Mouse (Mus musculus) heart, postnatal 0 days (tissue): ENCODE results near the gene Prkcb.

ENCODE experiments used
- CTCF ChIP-seq: IDR thresholded peaks from 2 replicates; pipeline ENCODE4 v1.5.1; 2016; ENCODE audit warnings: antibody characterized with exemption, control low read depth, low read depth
- EP300 ChIP-seq: IDR thresholded peaks from 2 replicates; pipeline ENCODE4 v1.6.1; 2016; ENCODE audit warnings: antibody characterized with exemption, low read depth

- TF ChIP-seq CTCF (no peak), EP300 (no peak)
Observed at GRCm38 (mm10) chr7:122300538-122300937, 12.0 kb downstream of the Prkcb start.
